Mouse (Mus musculus) kidney, postnatal 4 days (tissue): ENCODE results near the gene Trdn.

Source experiments
- DNase-seq, 2 experiments: peaks; one replicate each; pipeline ENCODE4 v3.0.0; 2021; ENCODE audit warnings: mixed read lengths in 2 of 2

The Trdn gene

DNA sequence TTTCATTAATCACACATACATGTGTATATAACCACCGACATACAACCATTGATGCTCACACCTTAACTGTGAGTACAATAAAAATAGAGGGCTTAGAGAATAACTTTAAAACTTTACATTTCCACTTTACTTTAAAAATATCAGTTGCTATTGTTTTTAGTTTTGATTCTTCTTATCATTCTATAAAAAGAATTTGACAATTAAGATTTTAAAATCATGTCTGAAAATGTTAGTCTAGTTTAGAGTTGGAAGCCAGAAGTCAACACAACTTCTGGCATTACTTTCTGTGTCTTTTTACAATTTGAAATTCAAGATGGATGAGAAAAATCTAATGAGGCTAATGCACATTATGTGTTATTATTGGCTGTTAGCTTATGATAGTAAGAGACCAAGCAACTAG is at the start of gene Trdn:
Gene Trdn (plus strand): TSS at position 301 of the 400 bp plus-strand sequence.
- DNase-seq: no peak

DNA sequence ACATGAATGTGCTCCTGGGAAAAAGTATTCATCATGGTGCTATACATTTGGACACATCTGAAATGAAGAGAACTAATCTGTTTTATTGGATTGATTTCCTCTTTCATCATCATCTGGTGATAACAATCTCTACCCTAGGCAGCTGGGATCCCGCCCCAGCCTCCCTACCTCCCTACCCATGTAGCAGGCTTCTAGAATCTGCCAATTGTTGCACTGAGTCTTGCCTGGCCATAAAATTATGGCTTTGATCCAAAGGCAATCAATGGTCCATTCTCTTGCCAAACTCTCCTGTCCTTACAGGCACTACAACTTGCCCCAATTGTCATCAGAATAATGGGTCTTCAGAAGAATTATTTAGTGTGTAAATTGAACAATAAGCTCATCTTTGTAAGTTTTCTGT is 19.6 kb upstream of the Trdn start:
- no peak for DNase-seq

DNA sequence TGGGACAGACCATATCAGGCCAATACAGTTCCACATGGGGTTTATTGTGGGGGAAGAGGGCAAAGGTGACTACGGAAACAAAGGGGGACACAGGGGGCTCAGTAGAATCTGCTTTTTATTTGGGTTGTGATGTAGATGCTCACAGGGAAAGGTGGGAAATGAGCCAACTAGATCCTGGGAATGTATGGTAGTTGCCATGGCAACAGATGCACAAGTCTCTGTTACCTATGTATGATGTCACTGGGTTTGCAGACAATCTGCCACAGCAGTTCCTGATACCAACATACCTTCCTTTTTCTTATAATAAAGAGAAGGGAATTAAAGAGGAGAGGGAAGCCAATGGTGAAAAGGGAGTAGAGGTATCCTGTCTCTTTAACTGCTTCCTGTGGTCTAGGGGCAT is 14.8 kb upstream of the Trdn start:
- DNase-seq: no peak

DNA sequence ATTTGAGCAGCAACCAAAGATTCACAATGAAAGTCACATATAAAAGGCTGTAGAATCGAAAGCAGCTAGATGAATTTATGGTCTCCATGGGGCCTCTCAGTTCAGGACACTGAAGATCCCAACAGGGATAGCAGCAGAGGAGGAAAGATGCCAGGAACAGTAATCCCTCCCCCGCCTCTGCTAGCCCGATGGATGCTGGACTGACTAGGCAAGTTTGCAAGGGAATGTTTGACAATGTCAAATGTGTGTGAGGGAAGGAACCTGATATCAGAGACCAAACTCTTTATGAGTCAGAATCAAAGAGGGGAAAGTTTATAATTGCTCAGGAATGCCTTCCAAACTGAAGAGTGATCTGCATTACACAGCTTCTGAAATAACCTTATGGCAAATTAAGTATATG is 7.2 kb upstream of the Trdn start:
- no peak for DNase-seq

DNA sequence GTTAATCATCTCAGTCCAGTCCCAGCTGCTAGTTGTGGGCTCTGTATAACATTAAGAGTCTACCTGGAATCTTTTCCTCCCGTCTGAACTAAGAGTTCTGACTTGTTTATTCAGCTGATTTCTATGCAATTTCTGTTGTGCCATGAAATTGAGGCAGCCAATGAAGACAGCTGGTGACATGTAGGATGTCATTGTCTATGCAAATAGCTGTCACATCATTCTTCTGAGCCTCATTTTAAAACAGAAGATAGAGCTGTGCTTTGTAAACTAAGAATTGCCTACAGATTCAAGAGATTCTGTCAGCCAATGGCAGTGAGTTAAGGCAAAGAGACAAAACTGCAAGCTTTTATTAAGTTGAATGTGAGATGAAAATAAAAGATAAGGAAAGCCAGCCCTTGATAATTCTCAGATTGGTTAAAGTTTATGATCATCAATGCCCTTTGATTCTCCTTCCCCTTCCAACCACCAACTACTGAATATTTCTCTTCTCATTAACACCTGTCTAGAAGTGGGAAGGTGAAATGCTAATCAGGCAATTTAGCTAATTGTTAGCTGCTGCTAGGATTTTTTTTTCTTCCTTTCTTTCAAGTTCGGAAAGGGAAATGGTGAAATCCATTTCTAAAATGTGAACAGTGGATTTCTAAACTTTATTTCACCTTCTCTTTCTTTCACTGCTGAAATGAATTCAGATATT is 1.9 kb downstream of the Trdn start:
- DNase-seq: no peak

DNA sequence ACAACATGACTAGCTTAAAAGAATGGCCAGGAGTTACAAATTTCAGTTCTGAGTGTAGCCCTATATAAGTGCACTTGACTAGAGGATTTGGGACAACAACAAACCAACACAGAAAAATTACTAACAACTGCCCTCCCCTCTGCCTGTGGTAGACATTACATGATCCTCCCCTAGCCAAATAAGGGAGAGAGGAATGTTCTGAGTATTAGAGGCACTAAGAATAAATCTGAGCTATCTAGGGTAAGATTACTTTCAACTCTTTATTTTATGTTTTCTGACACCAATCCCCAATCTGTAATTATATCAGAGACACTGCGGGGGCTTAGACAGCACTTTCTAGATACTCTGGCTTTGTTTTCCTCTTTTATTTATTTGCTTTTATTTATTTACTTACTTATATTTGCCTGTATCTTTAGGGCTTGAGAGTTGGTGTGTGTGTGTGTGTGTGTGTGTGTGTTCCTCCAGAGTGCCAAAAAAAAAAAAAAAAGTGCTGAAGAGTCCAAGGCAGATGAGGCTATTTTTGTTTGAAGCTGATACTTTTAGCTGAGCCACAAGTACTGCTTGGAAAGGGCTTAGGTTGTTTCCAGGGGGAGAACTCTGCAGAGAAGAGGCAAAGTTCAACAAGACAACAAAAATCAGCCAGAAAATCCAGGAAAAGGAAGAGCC is 2.7 kb downstream of the Trdn start:
- DNase-seq: no peak

DNA sequence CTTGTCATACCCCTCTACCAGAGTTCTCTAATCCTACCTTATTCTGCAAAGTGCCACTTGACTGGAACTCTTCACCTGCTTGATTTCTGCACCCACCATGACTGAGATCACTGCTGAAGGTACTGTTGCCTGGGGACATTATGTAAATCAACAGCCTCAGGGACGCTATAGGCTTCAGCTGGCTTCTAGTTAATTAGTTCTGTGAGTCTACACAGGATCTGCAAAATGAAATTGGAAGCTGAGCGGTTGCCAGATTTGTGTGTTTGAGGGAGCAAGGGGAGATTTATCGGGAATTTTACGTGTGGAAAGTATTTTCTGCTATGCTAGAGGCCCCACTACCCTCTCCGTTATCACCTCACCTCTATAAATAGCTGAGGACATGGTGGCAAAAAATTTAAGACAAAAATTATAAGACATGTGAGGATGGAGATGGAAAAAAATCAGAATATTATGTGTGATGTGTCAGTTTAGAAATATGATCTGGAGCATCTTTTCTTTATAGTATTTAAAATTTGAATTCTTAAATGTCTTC is 3.3 kb downstream of the Trdn start:
- DNase-seq: no peak

DNA sequence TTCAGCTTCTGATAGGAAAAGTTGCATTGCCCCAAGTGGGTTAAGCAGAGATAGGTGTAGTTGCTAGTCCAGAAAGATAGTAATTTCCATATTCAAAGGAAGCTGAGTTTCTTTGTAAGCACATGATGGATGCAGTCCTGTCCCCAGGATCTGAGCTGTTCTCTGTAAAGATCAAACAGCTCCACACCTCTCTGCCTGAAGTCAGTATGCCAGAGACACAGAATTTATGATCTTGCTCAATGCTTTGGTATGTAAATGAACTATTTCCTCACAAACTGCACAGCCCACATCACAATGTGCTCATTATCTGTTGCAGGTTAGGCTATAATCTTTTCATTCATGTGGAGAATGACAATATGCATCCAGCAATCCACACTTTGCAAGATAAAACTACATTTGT is 8.0 kb downstream of the Trdn start:
- no peak for DNase-seq

DNA sequence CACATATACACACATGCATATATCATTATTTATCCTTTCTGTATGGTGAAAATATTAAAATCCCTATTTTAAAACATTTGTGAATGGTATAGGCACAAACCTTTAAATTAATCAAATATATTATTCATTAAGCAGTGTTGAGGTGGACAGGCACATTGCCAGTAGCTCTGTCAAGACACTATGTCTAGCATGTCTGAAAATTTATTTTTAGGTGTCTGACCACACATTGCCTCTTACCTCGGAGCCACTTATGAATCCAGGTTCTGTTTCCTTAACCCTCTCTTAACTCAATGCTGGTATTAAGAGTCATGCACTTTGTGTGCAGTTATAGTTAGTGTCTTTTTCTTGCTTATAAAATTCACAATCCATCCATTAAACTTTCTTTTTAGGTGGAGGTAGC is 12.0 kb downstream of the Trdn start:
- no peak for DNase-seq

DNA sequence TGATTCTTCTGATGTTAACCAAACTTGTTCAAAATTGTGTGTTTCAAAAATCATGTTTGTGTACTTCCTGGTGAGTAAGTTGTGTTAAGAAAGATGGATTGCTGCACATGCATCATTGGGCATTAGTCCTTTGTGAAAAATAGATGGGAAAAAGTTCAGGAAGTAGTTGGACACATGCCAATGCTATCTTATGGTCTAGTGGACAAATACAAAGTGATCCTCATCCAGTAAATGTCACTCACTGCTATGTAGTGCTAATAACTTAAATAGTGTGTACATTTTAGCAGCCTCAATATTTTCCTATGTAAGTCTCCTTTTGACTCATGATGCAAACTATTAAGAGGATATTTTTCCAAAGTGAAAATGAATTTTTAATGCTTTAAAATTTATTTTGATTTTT is 27.6 kb downstream of the Trdn start:
- no peak for DNase-seq

DNA sequence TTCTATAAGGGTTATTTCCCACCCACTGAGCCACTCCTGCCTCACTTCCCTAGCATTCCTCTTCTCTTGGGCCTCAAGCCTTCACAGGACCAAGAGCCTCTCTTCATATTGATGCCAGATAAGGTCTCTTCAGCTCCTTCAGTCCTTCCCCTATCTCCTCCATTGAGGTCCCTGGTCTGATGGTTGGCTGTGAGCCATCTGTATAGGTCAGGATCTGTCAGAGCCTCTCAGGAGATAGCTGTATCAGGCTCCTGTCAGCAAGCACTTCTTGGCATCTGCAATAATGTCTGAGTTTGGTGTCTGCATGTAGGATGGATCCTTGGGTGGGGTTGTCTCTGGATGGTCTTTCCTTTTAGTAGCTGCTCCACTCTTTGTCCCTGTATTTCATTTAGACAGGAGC is 42.7 kb downstream of the Trdn start:
- no peak for DNase-seq

DNA sequence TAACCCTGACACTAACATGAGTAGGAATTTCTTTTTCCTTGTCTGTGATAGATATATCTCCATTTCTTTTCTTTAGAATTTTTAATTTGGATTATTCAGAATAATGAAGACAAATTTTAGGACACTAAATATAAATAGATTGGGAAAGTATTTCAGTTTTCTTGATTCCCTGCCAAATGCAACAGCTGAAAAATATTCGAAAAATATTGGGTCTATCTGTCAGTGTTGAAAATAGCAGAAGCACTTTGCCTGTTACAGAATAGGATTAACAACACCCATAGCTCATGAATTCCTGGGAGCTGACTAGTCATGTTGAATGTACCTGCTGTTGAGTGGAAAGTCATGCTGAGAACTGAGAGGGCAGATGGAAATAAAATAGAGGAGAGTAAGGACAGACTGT is 64.6 kb downstream of the Trdn start:
- DNase-seq: no peak

DNA sequence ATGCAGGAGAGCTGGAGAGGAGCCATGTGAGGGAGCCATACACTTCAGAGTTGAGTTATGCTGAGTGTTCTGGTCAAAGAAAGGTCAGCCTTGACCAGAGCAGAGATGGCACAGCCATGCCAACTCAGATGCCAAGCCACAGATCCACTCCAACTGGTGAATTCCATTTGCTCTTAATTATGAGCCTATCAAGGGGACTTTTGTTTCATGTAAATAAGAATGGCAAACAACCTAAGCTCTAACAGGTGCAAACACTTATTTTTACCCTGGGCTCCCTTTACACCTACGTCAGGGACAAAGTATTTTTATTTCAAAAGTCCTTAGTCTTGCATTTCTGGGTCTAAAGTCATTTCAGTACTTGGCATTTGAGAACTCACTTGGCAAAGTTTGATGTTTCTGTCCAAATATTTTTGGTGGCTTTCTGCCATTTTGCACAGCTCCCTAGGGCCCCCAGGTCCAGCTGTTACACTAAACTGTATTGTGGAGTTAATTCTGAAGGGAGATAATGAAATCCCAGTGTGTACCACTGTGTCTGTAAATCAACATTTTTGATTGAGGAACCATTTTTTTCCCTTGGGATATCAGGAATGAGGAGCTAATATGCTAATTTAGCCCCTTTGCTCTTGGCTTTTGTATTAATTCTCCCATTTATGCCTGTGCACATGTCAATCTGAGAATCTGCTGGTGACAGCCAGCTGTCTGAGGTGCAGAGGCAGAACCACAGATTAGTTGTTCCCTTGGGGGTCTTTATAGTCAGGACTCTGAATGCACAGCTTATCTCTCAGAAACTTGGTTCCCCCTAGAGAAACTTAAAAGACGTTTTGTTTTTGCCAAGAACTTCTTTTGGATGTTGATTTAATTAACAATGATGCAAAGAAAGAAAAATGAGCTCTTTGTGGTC is 99.6 kb downstream of the Trdn start:
- peak in 1 of 2 experiments; percentile 2 for DNase-seq

DNA sequence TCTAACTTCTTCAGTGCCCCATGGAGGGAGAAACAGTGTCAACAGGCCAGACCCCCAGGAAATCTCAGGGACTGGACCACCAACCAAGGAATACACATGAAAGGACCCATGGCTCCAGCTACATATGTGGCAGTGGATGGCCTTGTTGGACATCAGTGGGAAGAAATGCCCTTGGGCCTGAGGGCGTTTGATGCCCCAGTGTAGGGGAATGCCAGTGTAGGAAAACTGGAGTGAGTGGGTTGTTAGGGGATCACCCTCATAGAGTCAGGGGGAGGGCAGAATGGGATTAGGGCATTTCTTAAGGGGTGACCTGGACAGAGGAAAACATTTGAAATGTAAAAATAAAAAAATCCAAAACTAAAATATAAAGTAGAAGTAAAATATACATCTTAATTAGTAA is 108.7 kb downstream of the Trdn start:
- DNase-seq: no peak

DNA sequence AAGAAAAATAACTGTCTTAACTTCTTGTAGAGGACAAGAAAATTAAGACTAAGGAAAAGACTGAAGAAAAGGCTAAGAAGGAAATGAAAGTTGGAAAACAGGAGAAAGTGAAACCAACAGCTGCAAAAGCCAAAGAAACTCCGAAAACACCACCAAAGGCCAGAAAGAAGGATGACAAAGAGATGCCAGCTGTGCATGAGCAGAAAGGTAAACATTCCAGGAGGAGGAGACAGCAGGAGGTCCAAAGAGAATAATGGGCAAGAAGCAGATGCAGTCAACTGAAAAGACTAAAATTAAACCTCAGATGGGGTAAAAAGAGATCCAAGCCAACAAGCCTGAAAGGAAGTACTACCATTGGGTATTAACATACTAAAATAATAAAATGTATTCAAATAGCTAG is 115.6 kb downstream of the Trdn start:
- no peak for DNase-seq

DNA sequence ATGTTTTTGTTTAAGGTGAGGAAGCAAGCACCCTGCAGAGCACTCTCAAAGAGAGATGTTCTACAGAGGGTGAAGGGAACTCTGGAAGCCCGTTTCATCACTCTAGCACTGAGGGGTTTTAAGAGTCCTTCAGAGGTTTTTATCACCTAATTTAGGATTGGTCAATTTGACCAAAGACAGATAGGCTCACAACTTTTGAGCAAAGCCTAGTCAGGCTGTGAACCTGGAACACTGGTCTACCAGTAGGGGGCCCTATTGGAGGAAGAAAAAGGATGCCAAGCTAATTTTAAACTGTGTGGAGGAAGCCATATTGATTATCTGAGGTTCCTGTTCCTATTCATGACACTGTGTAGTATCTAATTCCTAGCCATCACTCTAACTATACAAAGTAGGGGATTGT is 117.9 kb downstream of the Trdn start:
- no peak for DNase-seq

DNA sequence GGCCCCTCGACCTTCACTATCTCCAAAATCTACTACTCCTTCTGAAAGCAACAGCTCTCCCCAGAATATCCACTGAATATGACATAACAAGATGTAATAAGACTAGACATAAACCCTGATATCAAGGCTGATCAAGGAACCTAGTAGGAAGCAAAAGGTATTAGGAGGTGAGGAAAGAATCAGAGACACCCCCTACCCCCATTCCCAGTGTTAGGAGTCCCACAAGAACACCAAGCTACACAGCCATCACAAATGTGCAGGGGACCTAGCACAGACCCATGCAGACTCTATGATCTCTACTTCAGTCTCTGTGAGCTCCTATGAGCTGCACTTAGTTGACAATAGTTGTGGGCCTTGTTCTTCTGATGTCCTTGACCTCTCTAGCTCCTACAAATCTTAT is 130.1 kb downstream of the Trdn start:
- DNase-seq: no peak

DNA sequence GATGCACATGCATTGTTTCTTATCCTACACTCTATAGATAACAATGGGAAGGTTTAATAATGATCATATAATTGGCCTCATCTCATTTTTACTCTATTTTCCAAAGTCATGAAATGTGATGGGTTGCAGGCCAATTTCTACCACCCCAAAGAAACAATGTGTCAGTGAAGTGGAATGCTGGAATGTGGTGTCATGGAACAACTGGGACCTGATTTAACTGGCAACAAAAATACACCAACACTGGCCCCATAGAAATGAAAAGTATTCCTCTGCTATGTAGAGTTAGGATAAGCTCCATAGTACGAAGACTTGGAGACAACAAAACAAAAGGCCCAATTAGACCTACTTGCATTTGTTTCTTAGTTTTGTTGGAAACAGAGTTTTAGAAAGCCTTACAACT is 173.6 kb downstream of the Trdn start:
- DNase-seq: no peak

DNA sequence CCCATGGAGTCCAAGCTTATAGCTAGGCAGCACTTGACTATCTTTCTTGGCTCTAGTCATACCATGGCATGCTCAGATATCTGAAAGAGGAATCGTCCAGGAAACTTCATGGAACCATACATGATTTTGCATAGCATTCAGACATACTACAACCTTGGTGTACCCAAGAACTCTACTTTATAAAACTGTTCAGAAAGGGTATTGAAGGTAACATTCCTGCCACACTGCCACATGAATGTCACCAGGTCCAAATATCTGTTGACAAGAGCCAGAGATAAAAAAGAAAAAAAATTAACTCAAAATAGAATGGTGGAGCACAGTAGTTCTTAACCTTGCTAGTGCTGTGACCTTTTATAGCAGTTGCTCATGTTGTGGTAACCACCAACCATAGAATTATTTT is 175.8 kb downstream of the Trdn start:
- DNase-seq: no peak

DNA sequence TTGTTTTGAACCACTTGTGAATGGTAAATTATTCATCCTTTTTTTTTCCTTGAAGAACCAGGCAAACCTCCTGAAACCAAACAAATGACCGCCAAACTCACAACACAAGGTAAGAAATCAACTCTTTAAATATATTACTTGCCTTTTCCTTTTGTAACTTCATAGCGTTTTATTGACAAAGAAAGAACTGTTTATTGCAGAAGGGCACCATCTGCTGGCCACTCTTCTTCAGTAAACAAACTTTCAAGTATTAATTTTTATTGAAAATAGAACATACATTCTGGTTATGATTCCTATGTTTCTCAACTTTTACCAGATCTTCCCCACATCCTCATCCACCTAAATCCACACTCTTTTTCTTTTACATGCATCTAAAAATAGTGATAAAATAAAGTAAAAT is 224.6 kb downstream of the Trdn start:
- DNase-seq: peak; percentile 26 to 28

DNA sequence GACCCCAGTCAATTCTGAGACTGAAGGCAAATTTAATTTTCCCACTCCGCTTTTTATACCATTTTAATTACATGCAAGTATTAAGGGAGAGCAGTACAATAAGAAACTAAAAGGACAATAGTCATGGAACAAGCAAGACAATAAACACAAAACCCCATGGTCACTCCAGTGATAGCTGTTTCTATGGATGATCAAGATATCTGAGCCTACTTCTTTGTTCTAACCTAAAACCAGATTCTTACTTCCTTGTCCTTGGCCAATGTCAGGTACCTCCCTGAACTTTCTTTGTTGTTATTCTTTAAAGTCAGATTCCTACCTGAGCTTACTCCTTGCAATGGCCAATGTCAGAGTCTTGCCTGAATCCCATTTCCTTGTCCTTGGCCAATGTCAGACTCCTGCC is 272.7 kb downstream of the Trdn start:
- no peak for DNase-seq

DNA sequence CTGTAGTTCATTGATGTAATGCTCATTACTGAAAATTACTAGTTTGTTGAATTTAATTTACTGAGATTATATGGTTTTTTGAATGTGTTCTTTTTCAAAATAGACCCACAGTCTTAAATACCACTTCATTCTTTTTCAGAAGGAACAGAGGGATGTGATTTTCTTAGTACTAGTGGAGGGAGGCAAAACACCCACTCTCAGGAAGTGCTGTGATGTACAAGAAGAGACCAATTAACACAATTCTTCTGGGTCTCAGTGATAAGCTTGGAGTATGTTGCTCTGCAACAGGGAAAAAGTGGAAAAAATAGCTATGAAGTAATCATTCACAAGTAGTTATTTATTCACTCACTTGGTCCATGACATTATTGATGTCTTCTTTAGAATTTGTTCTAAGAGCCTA is 286.2 kb downstream of the Trdn start:
- no peak for DNase-seq

DNA sequence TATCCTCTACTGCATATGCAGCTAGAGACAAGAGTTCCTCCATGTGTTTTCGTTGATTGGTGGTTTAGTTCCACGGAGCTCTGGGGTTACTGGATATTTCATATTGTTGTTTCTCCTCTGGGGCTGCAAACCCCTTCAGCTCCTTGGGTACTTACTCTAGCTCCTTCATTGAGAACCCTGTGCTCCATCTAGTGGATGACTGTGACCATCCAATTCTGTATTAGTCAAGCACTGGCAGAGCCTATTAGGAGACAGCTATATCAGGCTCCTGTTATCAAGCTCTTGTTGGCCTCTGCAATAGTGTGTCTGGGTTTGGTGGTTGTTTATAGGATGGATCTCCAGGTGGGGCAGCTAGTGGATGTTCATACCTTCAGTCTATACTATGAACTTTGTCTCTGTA is 290.2 kb downstream of the Trdn start:
- DNase-seq: no peak
